Mouse (Mus musculus) thymus, adult 2 months (tissue): ENCODE data around the gene Cox16. TPM values are rescaled to one million over a fixed set of nuclear protein-coding genes. Genes with fewer than 3 reads are reported as not detected.
"Not testable (repeated sequence)": the region's sequence is repeated elsewhere in the genome, so short reads cannot be mapped to it uniquely, and the experiment has no call there.

Experiments
- DNase-seq: peaks from one replicate; pipeline ENCODE4 v3.0.0; 2021
- H3K27ac ChIP-seq: fragments of 200-500 bp; 2 replicates; pipeline ENCODE4 v1.5.1; 2012; ENCODE audit warnings: low read length, control low read depth; ENCODE audit not compliant: control insufficient read depth, insufficient read depth
- H3K27me3 ChIP-seq: fragments of 200-500 bp; 2 replicates; pipeline ENCODE4 v1.6.1; 2012; ENCODE audit warnings: mild to moderate bottlenecking, low read length, moderate library complexity, mixed read lengths; ENCODE audit not compliant: control insufficient read depth, insufficient read depth
- H3K36me3 ChIP-seq: fragments of 200-500 bp; 2 replicates; pipeline ENCODE4 v1.6.1; 2012; ENCODE audit warnings: mild to moderate bottlenecking, low read length, moderate library complexity; ENCODE audit not compliant: control insufficient read depth, insufficient read depth
- H3K4me1 ChIP-seq: fragments of 200-500 bp; replicated peaks from 2 replicates; pipeline ENCODE4 v1.6.1; 2012; ENCODE audit warnings: low read length; ENCODE audit not compliant: control insufficient read depth, insufficient read depth
- H3K4me3 ChIP-seq: fragments of 200-500 bp; 2 replicates; pipeline ENCODE4 v1.5.1; 2012; ENCODE audit warnings: mild to moderate bottlenecking, low read length, control low read depth, moderate library complexity; ENCODE audit not compliant: control insufficient read depth, insufficient read depth
- CTCF ChIP-seq: fragments of 200-500 bp; IDR thresholded peaks from 2 replicates; pipeline ENCODE4 v1.5.1; 2012; ENCODE audit warnings: mild to moderate bottlenecking, control low read depth, low read length, moderate library complexity, borderline replicate concordance; ENCODE audit not compliant: control insufficient read depth, poor library complexity, insufficient read depth; ENCODE audit errors: extremely low read depth
- POLR2A ChIP-seq: fragments of 200-500 bp; IDR thresholded peaks from 2 replicates; pipeline ENCODE4 v1.6.1; 2012; ENCODE audit warnings: mild to moderate bottlenecking, low read length, control low read depth, moderate library complexity; ENCODE audit not compliant: control insufficient read depth, poor library complexity, insufficient read depth; ENCODE audit errors: extremely low read depth
- WGBS: fragments of 180-500 bp; shearing (Covaris S2); methylation state at CpG from one replicate; pipeline ENCODE4 v1.1.7; 2018; 5-methylcytosine and 5-hydroxymethylcytosine counted together
- polyA plus RNA-seq: library from polyadenylated mRNA; depleted of rRNA; stranded (reverse); fragments of >200 nt; gene quantifications from 2 replicates; pipeline ENCODE4 v1.2.3, GENCODE M21; 2012

Gene Cox16
- polyA plus RNA-seq, 1 experiment: 106 TPM

- Histone ChIP-seq H3K36me3 (no peaks in the 10 kb centered on the region), H3K27me3 (no peaks in the 10 kb centered on the region), H3K4me1 (no peaks in the 10 kb centered on the region), H3K27ac (peak overlapping the region; percentile 89; the same call in 1 of the 2 replicates), H3K4me3 (peak overlapping the region; percentile 93)
- DNase-seq: no peak
- TF ChIP-seq CTCF (no peak), POLR2A (no peak)
- under 1% methylated on average over 7 of the region's 7 CpGs for WGBS
Measured at GRCm38 (mm10) chr12:81484212-81484611, 715 bp downstream of the Cox16 start.

- no peak overlapping the region for H3K27ac ChIP-seq
- no peaks in the 10 kb centered on the region for H3K27me3 ChIP-seq
- no peak overlapping the region for H3K4me3 ChIP-seq
- H3K4me1 ChIP-seq: no peaks in the 10 kb centered on the region
- no peaks in the 10 kb centered on the region for H3K36me3 ChIP-seq
- 42% methylated on average over 17 of the region's 17 CpGs for WGBS
- DNase-seq: no peak
- TF ChIP-seq POLR2A (no peak), CTCF (no peak)
Measured at GRCm38 (mm10) chr12:81483656-81484055, 1.3 kb downstream of the Cox16 start.

DNA sequence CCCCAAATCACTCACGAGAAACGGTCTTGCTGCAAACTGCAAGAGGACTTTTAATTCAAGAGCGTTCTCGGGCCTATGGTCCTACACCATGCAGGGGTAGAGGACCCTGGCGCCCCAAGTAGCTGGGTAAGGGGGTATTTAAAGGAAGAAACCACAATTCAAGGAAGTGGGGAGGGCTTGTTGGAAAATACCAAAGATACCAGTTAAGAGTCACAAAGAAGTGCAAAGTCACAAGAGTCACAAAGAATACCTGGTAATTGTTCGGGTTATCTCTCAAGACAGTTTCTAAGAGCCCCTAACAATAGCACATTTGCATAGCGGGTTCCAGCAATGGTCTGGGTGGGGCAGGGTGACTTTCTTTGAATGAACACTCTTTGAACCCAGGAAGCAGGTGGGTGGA is 25.9 kb downstream of the Cox16 start:
- H3K36me3 ChIP-seq, H3K4me1 ChIP-seq, H3K27me3 ChIP-seq, H3K27ac ChIP-seq, DNase-seq, H3K4me3 ChIP-seq: not testable (repeated sequence)
- WGBS: 96% methylated on average over 7 of the region's 7 CpGs

DNA sequence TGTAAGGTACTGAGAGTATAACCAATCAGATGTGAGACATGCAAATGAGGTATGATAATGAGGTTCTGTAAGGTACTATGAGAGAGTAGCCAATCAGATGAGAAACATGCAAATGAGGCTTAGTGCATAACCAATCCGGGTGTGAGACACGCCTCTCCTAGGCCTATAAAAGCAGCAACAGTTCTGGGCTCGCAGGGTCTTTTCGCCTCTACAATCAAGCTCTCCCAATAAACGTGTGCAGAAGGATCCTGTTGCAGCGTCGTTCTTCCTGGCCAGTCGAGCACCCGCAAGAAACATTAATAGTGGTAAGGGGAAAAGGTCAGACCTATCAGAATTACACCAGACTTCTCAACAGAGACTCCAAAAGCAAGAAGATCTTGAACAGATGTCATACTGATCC is 45.9 kb downstream of the Cox16 start:
- H3K4me1 ChIP-seq, DNase-seq, H3K27ac ChIP-seq, H3K4me3 ChIP-seq, H3K36me3 ChIP-seq, H3K27me3 ChIP-seq: not testable (repeated sequence)
- WGBS: 97% methylated on average over 9 of the region's 9 CpGs

- 95% methylated on average over 2 of the region's 2 CpGs for WGBS
- H3K27me3 ChIP-seq, H3K27ac ChIP-seq, H3K36me3 ChIP-seq, H3K4me1 ChIP-seq, DNase-seq, H3K4me3 ChIP-seq: not testable (repeated sequence)
Measured at GRCm38 (mm10) chr12:81434778-81435177, 50.1 kb downstream of the Cox16 start.

- H3K27ac ChIP-seq: no peak within 1 kb of the TSS
- H3K36me3 ChIP-seq: no peaks in the 10 kb centered on the region
- WGBS: 97% methylated on average over 1 of the region's 1 CpGs
- no peak within 1 kb of the TSS for H3K4me3 ChIP-seq
- no peaks in the 10 kb centered on the region for H3K27me3 ChIP-seq
- TF ChIP-seq POLR2A: no peak
- no peak for TF ChIP-seq CTCF
- H3K4me1 ChIP-seq: no peaks in the 10 kb centered on the region
- no peak for DNase-seq
Measured at GRCm38 (mm10) chr12:81421846-81422245, 63.1 kb downstream of the Cox16 start, which contains the start of gene Adam4. Adam4 (minus strand) TSS chr12:81421946.

GRCm38 (mm10) chr12:81413211-81413610 is 71.7 kb downstream of the Cox16 start:
- Histone ChIP-seq H3K4me1 (no peaks in the 10 kb centered on the region), H3K27me3 (no peaks in the 10 kb centered on the region), H3K27ac (no peak overlapping the region), H3K36me3 (no peaks in the 10 kb centered on the region), H3K4me3 (no peak overlapping the region)
- DNase-seq: no peak
- WGBS: 57% methylated on average over 3 of the region's 3 CpGs
- TF ChIP-seq CTCF (no peak), POLR2A (no peak)
